Mouse (Mus musculus) heart, embryonic 14.5 days (tissue): Measurements from ENCODE around the gene Olfr48. TPM values are rescaled to one million over a fixed set of nuclear protein-coding genes. Genes with fewer than 3 reads are reported as not detected.

Experiments used
- ATAC-seq: fragments of 200-750 bp; cut with Nextera tagmentation; 2 replicates; pipeline ENCODE4 v1.8.0; 2017; ENCODE audit warnings: low read depth, moderate TSS enrichment; ENCODE audit not compliant: insufficient number of reproducible peaks, insufficient read depth, low FRiP score
- H3K27ac ChIP-seq, 2 experiments: fragments of 200-500 bp in 1 of 2; fragments of 300-500 bp in 1 of 2; sonication (generic) in 1 of 2; replicated peaks in 1 of 2; 2 replicates each; pipeline ENCODE4 v1.5.1; 2012 to 2014; ENCODE audit warnings: low read depth in 2 of 2, low read length in 2 of 2, control low read depth in 1 of 2, mild to moderate bottlenecking in 1 of 2, mixed read lengths in 1 of 2; ENCODE audit not compliant: control insufficient read depth in 1 of 2, insufficient read depth in 1 of 2
- H3K27me3 ChIP-seq: fragments of 300-500 bp; sonication (generic); 2 replicates; pipeline ENCODE4 v1.6.1; 2014; ENCODE audit warnings: mild to moderate bottlenecking, low read length, control low read depth; ENCODE audit not compliant: control insufficient read depth, insufficient read depth
- H3K36me3 ChIP-seq: fragments of 300-500 bp; sonication (generic); 2 replicates; pipeline ENCODE4 v1.6.1; 2014; ENCODE audit warnings: mild to moderate bottlenecking, control low read depth, low read length, mixed read lengths; ENCODE audit not compliant: control insufficient read depth, insufficient read depth
- H3K4me1 ChIP-seq, 2 experiments: fragments of 200-500 bp in 1 of 2; fragments of 300-500 bp in 1 of 2; sonication (generic) in 1 of 2; 2 replicates each; pipeline ENCODE4 v1.6.1; 2012 to 2014; ENCODE audit warnings: low read length in 2 of 2, control low read depth in 1 of 2, mixed read lengths in 1 of 2; ENCODE audit not compliant: control insufficient read depth in 2 of 2, insufficient read depth in 2 of 2
- H3K4me2 ChIP-seq: fragments of 300-500 bp; sonication (generic); 2 replicates; pipeline ENCODE4 v1.6.1; 2014; ENCODE audit warnings: mild to moderate bottlenecking, low read length
- H3K4me3 ChIP-seq, 2 experiments: fragments of 200-500 bp in 1 of 2; fragments of 300-500 bp in 1 of 2; sonication (generic) in 1 of 2; 2 replicates each; pipeline ENCODE4 v1.5.1; 2012 to 2014; ENCODE audit warnings: low read length in 2 of 2, mild to moderate bottlenecking in 2 of 2, control low read depth in 1 of 2, low read depth in 1 of 2, moderate library complexity in 1 of 2; ENCODE audit not compliant: control insufficient read depth in 1 of 2, insufficient read depth in 1 of 2
- H3K9ac ChIP-seq: fragments of 300-500 bp; sonication (generic); 2 replicates; pipeline ENCODE4 v1.6.1; 2014; ENCODE audit warnings: mild to moderate bottlenecking, low read length
- H3K9me3 ChIP-seq: fragments of 300-500 bp; sonication (generic); 2 replicates; pipeline ENCODE4 v1.6.1; 2016; ENCODE audit warnings: low read length, control low read depth; ENCODE audit not compliant: control insufficient read depth
- polyA plus RNA-seq: library from polyadenylated mRNA; unstranded; fragments of >200 nt; fragmentation: Nextera tagmentation; extraction: Ambion mirVana; gene quantifications from 2 replicates; pipeline ENCODE4 v1.2.1, GENCODE M21; 2014

Olfr48 gene
- polyA plus RNA-seq, 1 experiment from 2014 or later, result not detected

GRCm38 (mm10) chr2:89793519-89793918 is 54.5 kb downstream of the Olfr48 start, which contains the start of gene Olfr1254:
Gene Olfr1254 (minus strand): TSS chr2:89793619.
- Histone ChIP-seq H3K9ac (no peak within 1 kb of the TSS), H3K4me3 (no peak within 1 kb of the TSS), H3K36me3 (no peaks in the 10 kb centered on the region), H3K4me1 (no peaks in the 10 kb centered on the region), H3K9me3 (no peaks in the 10 kb centered on the region), H3K4me2 (no peak within 1 kb of the TSS), H3K27ac (no peak within 1 kb of the TSS), H3K27me3 (no peaks in the 10 kb centered on the region)
- ATAC-seq, result no peak

Other genes starting within 250 kb of the Olfr48 start
- gene Olfr1247, start 234.1 kb downstream of the Olfr48 start, polyA plus RNA-seq, result not detected in 2 replicates
- gene Olfr1248, start 230.0 kb downstream of the Olfr48 start, polyA plus RNA-seq, result not detected in 2 replicates
- not detected in 2 replicates for gene Olfr1249, start 213.2 kb downstream of the Olfr48 start, polyA plus RNA-seq
- not detected in 2 replicates for gene Olfr1250, start 186.7 kb downstream of the Olfr48 start, polyA plus RNA-seq
- not detected in 2 replicates for gene Olfr1251, start 176.3 kb downstream of the Olfr48 start, polyA plus RNA-seq
- gene Olfr1252, start 123.2 kb downstream of the Olfr48 start, polyA plus RNA-seq, result not detected in 2 replicates
- gene Olfr1253, start 91.1 kb downstream of the Olfr48 start, polyA plus RNA-seq, result not detected in 2 replicates
- not detected in 2 replicates for gene Olfr1254, start 54.6 kb downstream of the Olfr48 start, polyA plus RNA-seq
- not detected in 2 replicates for gene Olfr1255, start 36.2 kb downstream of the Olfr48 start, polyA plus RNA-seq
- not detected in 2 replicates for gene Olfr1256, start 6.7 kb downstream of the Olfr48 start, polyA plus RNA-seq
- gene Olfr1257, start 30.2 kb upstream of the Olfr48 start, polyA plus RNA-seq, result not detected in 2 replicates
- gene Olfr1258, start 79.1 kb upstream of the Olfr48 start, polyA plus RNA-seq, result not detected in 2 replicates
- gene Olfr1259, start 100.5 kb upstream of the Olfr48 start, polyA plus RNA-seq, result not detected in 2 replicates
- not detected in 2 replicates for gene Olfr1260, start 126.1 kb upstream of the Olfr48 start, polyA plus RNA-seq
- not detected in 2 replicates for gene Olfr1261, start 143.0 kb upstream of the Olfr48 start, polyA plus RNA-seq
- not detected in 2 replicates for gene Olfr1262, start 151.9 kb upstream of the Olfr48 start, polyA plus RNA-seq
- gene Olfr1263, start 163.9 kb upstream of the Olfr48 start, polyA plus RNA-seq, result not detected in 2 replicates
- not detected in 2 replicates for gene Olfr1264, start 177.4 kb upstream of the Olfr48 start, polyA plus RNA-seq
- not detected in 2 replicates for gene Olfr1265, start 187.1 kb upstream of the Olfr48 start, polyA plus RNA-seq
- not detected in 2 replicates for gene Olfr140, start 215.4 kb upstream of the Olfr48 start, polyA plus RNA-seq